Mouse (Mus musculus) liver, embryonic 12.5 days (tissue): Measurements from ENCODE around the gene Ranbp3. TPM values are rescaled to one million over a fixed set of nuclear protein-coding genes. Genes with fewer than 3 reads are reported as not detected.
A peak's percentile ranks its signal among the peaks of the same experiment; 100 is the strongest.

Experiments
- ATAC-seq: fragments of 200-750 bp; cut with Nextera tagmentation; 2 replicates; pipeline ENCODE4 v1.8.0; 2017; ENCODE audit warnings: moderate number of reproducible peaks, mild to moderate bottlenecking, moderate library complexity
- H3K27ac ChIP-seq: fragments of 300-500 bp; sonication (generic); 2 replicates; pipeline ENCODE4 v1.5.1; 2016; ENCODE audit warnings: mild to moderate bottlenecking
- H3K27me3 ChIP-seq: fragments of 300-500 bp; sonication (generic); replicated peaks from 2 replicates; pipeline ENCODE4 v1.6.1; 2016; ENCODE audit warnings: mild to moderate bottlenecking, moderate library complexity
- H3K36me3 ChIP-seq: fragments of 300-500 bp; sonication (generic); 2 replicates; pipeline ENCODE4 v1.6.1; 2016; ENCODE audit warnings: mild to moderate bottlenecking, moderate library complexity
- H3K4me1 ChIP-seq: fragments of 300-500 bp; sonication (generic); 2 replicates; pipeline ENCODE4 v1.6.1; 2016
- H3K4me2 ChIP-seq: fragments of 300-500 bp; sonication (generic); 2 replicates; pipeline ENCODE4 v1.6.1; 2016; ENCODE audit warnings: mild to moderate bottlenecking, moderate library complexity
- H3K4me3 ChIP-seq: fragments of 300-500 bp; sonication (generic); 2 replicates; pipeline ENCODE4 v1.5.1; 2016; ENCODE audit warnings: mild to moderate bottlenecking, moderate library complexity
- H3K9ac ChIP-seq: fragments of 300-500 bp; sonication (generic); 2 replicates; pipeline ENCODE4 v1.6.1; 2016; ENCODE audit warnings: mild to moderate bottlenecking, moderate library complexity
- H3K9me3 ChIP-seq: fragments of 300-500 bp; sonication (generic); replicated peaks from 2 replicates; pipeline ENCODE4 v1.6.1; 2016; ENCODE audit warnings: mild to moderate bottlenecking, moderate library complexity
- WGBS: fragments of 180-500 bp; shearing (Covaris S2); methylation state at CpG from one replicate; pipeline ENCODE4 v1.1.7; 2016; ENCODE audit not compliant: insufficient replicate concordance; 5-methylcytosine and 5-hydroxymethylcytosine counted together
- polyA plus RNA-seq: library from polyadenylated mRNA; unstranded; fragments of >200 nt; fragmentation: Nextera tagmentation; extraction: Ambion mirVana; gene quantifications from 2 replicates; pipeline ENCODE4 v1.2.1, GENCODE M21; 2016

The Ranbp3 gene
- polyA plus RNA-seq, 1 experiment from 2014 or later, result 67.5 TPM

DNA sequence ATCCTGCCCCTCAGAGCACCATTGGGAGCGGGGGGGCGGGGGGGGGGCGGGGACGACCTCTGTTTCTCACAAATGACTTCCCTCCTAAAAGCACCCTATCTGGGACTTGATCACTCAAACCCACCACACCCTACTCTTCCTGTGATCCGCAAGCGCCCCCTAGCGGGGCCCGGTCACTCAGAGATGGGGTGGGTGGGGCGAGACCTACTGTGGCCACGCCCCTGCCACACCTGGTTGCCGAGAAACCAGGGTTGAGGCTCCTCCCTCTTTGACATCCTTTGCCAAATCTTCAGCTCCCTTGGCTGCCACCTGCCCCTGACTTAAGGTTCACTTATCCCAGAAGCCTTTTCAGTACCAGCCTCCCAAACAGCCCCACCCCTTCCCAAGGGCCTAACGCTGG, 85.0 kb downstream of the Ranbp3 start:
- H3K27me3 ChIP-seq, result peaks cover 49% of the 10 kb centered on the region
- H3K9me3 ChIP-seq, result no peaks in the 10 kb centered on the region
- 7% methylated on average over 12 of the region's 12 CpGs for WGBS
- H3K4me2 ChIP-seq, result peak overlapping the region; percentile 97
- H3K4me1 ChIP-seq, result peaks cover 79% of the 10 kb centered on the region
- peak overlapping the region; percentile 76 for H3K27ac ChIP-seq
- H3K9ac ChIP-seq, result peak overlapping the region; percentile 55; the same call in 1 of the 2 replicates
- ATAC-seq, result peak; percentile 12; the same call in 1 of the 2 replicates
- peak overlapping the region; percentile 60 for H3K4me3 ChIP-seq
- no peaks in the 10 kb centered on the region for H3K36me3 ChIP-seq

GRCm38 (mm10) chr17:56759261-56759660, 86.2 kb downstream of the Ranbp3 start:
- no peak for ATAC-seq
- Histone ChIP-seq H3K36me3 (no peaks in the 10 kb centered on the region), H3K9ac (no peak overlapping the region), H3K9me3 (no peaks in the 10 kb centered on the region), H3K27me3 (peaks cover 38% of the 10 kb centered on the region), H3K4me2 (no peak overlapping the region), H3K4me3 (no peak overlapping the region), H3K4me1 (peaks cover 83% of the 10 kb centered on the region), H3K27ac (no peak overlapping the region)
- 58% methylated on average over 7 of the region's 7 CpGs for WGBS

DNA sequence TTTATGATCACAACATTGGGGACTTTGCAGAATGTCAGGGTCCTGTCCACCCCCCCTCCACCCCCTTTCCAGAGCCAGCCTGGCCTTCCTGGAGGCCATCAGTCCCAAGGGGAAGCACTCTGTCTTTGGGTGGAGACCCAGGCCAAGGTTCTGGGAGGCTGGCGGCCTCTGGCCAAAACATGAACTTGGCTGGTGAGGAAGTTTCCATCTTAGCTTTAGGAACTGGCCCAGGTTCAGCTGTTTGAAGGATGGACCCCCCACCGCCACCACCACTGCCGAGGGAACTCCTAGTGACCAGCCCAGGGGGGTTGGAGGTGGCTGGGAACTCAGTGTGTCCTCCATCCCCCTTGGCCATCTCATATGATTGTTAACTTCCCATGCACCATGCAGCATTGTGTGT, 88.0 kb downstream of the Ranbp3 start:
- H3K9ac ChIP-seq, result peak overlapping the region; percentile 73; the same call in 1 of the 2 replicates
- H3K27me3 ChIP-seq, result peaks cover 20% of the 10 kb centered on the region
- peak overlapping the region; percentile 94 for H3K27ac ChIP-seq
- no peak overlapping the region for H3K4me3 ChIP-seq
- peak overlapping the region; percentile 94 for H3K4me2 ChIP-seq
- ATAC-seq, result no peak
- 63% methylated on average over 3 of the region's 3 CpGs for WGBS
- no peaks in the 10 kb centered on the region for H3K36me3 ChIP-seq
- no peaks in the 10 kb centered on the region for H3K9me3 ChIP-seq
- H3K4me1 ChIP-seq, result peaks cover 80% of the 10 kb centered on the region

Other genes with a start within 250 kb of the Ranbp3 start
- 19.3 and 21.2 TPM in 2 replicates for gene Ptprs, start 196.8 kb upstream of the Ranbp3 start, polyA plus RNA-seq
- not detected in 2 replicates for gene Znrf4, start 160.9 kb upstream of the Ranbp3 start, polyA plus RNA-seq
- 0.20 and 0.25 TPM in 2 replicates for gene Gm20219, start 118.9 kb upstream of the Ranbp3 start, polyA plus RNA-seq
- gene Safb2, start 88.7 kb upstream of the Ranbp3 start, polyA plus RNA-seq, result 58.9 and 63.6 TPM in 2 replicates
- gene Safb, start 88.5 kb upstream of the Ranbp3 start, polyA plus RNA-seq, result 73.6 and 79.1 TPM in 2 replicates
- 176 and 179 TPM in 2 replicates for gene 2410015M20Rik, start 63.5 kb upstream of the Ranbp3 start, polyA plus RNA-seq
- 1,562 and 1,574 TPM in 2 replicates for gene Rpl36, start 59.9 kb upstream of the Ranbp3 start, polyA plus RNA-seq
- gene Lonp1, start 46.4 kb upstream of the Ranbp3 start, polyA plus RNA-seq, result 61.7 and 65.4 TPM in 2 replicates
- gene Catsperd, start 45.2 kb upstream of the Ranbp3 start, polyA plus RNA-seq, result 0.50 and 0.57 TPM in 2 replicates
- 265 and 282 TPM in 2 replicates for gene Ndufa11, start 44.5 kb downstream of the Ranbp3 start, polyA plus RNA-seq
- gene Vmac, start 44.7 kb downstream of the Ranbp3 start, polyA plus RNA-seq, result 3.8 and 4.0 TPM in 2 replicates
- 3.2 and 4.1 TPM in 2 replicates for gene Nrtn, start 84.2 kb downstream of the Ranbp3 start, polyA plus RNA-seq
- gene Dus3l, start 91.5 kb downstream of the Ranbp3 start, polyA plus RNA-seq, result 24.1 and 24.6 TPM in 2 replicates
- 1.1 and 1.2 TPM in 2 replicates for gene Prr22, start 97.0 kb downstream of the Ranbp3 start, polyA plus RNA-seq
- gene Rfx2, start 157.7 kb downstream of the Ranbp3 start, polyA plus RNA-seq, result 12.6 and 13.6 TPM in 2 replicates
- not detected in 2 replicates for gene Acsbg2, start 201.2 kb downstream of the Ranbp3 start, polyA plus RNA-seq
- 0.08 and 0.11 TPM in 2 replicates for gene 1700061G19Rik, start 202.2 kb downstream of the Ranbp3 start, polyA plus RNA-seq